Mouse (Mus musculus) liver, postnatal 0 days (tissue): Measurements from ENCODE around the gene Trim30b. TPM values are rescaled to one million over a fixed set of nuclear protein-coding genes. Genes with fewer than 3 reads are reported as not detected.
A peak's percentile ranks its signal among the peaks of the same experiment; 100 is the strongest.
"Not testable (repeated sequence)": the region's sequence is repeated elsewhere in the genome, so short reads cannot be mapped to it uniquely, and the experiment has no call there.

Experiments
- ATAC-seq: fragments of 200-750 bp; cut with Nextera tagmentation; 2 replicates; pipeline ENCODE4 v1.8.0; 2017; ENCODE audit warnings: mild to moderate bottlenecking, moderate library complexity
- DNase-seq: peaks from one replicate; pipeline ENCODE4 v3.0.0-alpha.2; 2016
- H3K27ac ChIP-seq: fragments of 300-500 bp; sonication (generic); 2 replicates; pipeline ENCODE4 v1.5.1; 2014; ENCODE audit warnings: antibody characterized with exemption, moderate library complexity, mild to moderate bottlenecking, low read depth
- H3K27me3 ChIP-seq: fragments of 300-500 bp; sonication (generic); 2 replicates; pipeline ENCODE4 v1.6.1; 2014; ENCODE audit warnings: low read length, control low read depth, mixed read lengths; ENCODE audit not compliant: insufficient read depth
- H3K36me3 ChIP-seq: fragments of 300-500 bp; sonication (generic); replicated peaks from 2 replicates; pipeline ENCODE4 v1.6.1; 2014; ENCODE audit warnings: mild to moderate bottlenecking, control low read depth, low read length, moderate library complexity, mixed read lengths; ENCODE audit not compliant: insufficient read depth
- H3K4me1 ChIP-seq: fragments of 300-500 bp; sonication (generic); 2 replicates; pipeline ENCODE4 v1.6.1; 2014; ENCODE audit warnings: antibody characterized with exemption, mild to moderate bottlenecking, control low read depth; ENCODE audit not compliant: insufficient read depth
- H3K4me2 ChIP-seq: fragments of 300-500 bp; sonication (generic); 2 replicates; pipeline ENCODE4 v1.6.1; 2014; ENCODE audit warnings: low read depth, mild to moderate bottlenecking, low read length, moderate library complexity, mixed read lengths
- H3K4me3 ChIP-seq: fragments of 300-500 bp; sonication (generic); 2 replicates; pipeline ENCODE4 v1.5.1; 2014; ENCODE audit warnings: low read depth, low read length
- H3K9ac ChIP-seq: fragments of 300-500 bp; sonication (generic); replicated peaks from 2 replicates; pipeline ENCODE4 v1.6.1; 2014; ENCODE audit warnings: mild to moderate bottlenecking, moderate library complexity
- H3K9me3 ChIP-seq: fragments of 300-500 bp; sonication (generic); 2 replicates; pipeline ENCODE4 v1.6.1; 2016; ENCODE audit warnings: mild to moderate bottlenecking, control low read depth, low read length, mixed read lengths
- CTCF ChIP-seq: sonication (generic); IDR thresholded peaks from 2 replicates; pipeline ENCODE4 v1.5.1; 2016; ENCODE audit warnings: antibody characterized with exemption, low read depth
- EP300 ChIP-seq: IDR thresholded peaks from 2 replicates; pipeline ENCODE4 v1.6.1; 2016; ENCODE audit warnings: antibody characterized with exemption, low read depth, mild to moderate bottlenecking
- WGBS: fragments of 180-500 bp; shearing (Covaris S2); extraction: QIAGEN DNeasy Blood & Tissue Kit; methylation state at CpG from one replicate; pipeline ENCODE4 v1.1.7; 2014; ENCODE audit not compliant: insufficient replicate concordance; 5-methylcytosine and 5-hydroxymethylcytosine counted together
- polyA plus RNA-seq: library from polyadenylated mRNA; unstranded; fragments of >200 nt; fragmentation: Nextera tagmentation; extraction: Ambion mirVana; gene quantifications from 2 replicates; pipeline ENCODE4 v1.2.1, GENCODE M21; 2015

Trim30b gene
- polyA plus RNA-seq, 1 experiment from 2014 or later: 0.49 TPM

DNA sequence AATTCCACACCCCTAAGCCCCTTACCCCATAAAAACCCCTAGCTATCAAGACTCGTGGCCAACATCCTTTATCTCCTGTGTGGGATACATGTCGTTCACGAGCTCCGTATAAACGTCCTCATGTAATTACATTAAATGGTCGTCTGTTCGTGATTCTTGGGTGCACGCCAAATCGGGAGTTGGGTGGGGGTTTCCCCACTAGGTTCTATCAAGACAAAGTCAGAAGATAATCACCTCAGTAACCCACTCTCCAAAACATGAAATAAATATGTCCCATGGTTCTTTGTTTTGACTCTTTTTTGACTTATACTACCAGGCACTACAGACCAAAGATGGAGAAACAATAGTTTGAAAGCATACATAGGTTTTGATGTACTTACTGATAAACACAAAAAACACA is 47.7 kb downstream of the Trim30b start:
- DNase-seq (no peak), ATAC-seq (no peak)
- Histone ChIP-seq H3K4me2 (no peak overlapping the region), H3K9me3 (no peaks in the 10 kb centered on the region), H3K27ac (no peak overlapping the region), H3K27me3 (no peaks in the 10 kb centered on the region), H3K36me3 (no peaks in the 10 kb centered on the region), H3K4me1 (no peaks in the 10 kb centered on the region), H3K9ac (no peak overlapping the region), H3K4me3 (no peak overlapping the region)
- no peak for TF ChIP-seq EP300
- TF ChIP-seq CTCF: no peak
- 73% methylated on average over 9 of the region's 9 CpGs for WGBS

DNA sequence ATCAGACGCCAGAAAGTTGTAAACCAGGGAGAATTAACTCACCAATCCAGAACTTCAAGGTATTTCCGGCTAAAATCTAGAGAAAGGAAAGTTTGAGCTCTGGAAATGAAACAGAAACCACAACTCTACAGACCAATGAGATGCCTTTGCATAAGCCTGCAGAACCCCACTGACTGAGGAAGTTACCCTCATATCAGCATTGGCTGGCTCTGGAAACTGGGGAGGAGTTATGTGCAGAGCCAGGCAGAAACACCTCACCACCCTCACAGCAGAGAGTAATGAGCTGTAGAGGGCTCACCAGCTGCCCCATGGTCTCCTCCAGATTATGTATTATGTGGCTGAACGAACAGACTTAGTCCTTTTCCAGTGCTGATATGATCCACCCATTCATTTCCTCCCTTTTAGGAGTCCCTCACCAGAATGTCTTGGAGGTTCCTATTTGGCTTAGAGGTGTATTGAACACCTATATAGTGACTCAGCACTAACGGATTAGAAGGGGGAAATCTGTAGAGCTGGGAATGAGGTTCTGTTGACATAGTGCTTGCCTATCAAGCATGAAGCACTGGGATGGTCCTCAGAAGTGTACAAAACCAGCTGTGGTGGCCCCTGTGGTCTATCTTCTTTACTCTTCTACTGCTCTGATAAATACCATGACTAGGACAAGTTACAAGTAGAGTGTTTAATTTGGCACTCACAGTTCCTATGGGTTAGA is 54.2 kb downstream of the Trim30b start, which contains the start of gene Trim12a:
Gene Trim12a, minus strand, starts transcription at position 98 of the 712 bp plus-strand sequence.
- not testable (repeated sequence) for H3K36me3 ChIP-seq, DNase-seq, H3K4me1 ChIP-seq, H3K27me3 ChIP-seq, H3K9me3 ChIP-seq
- WGBS: 13% methylated on average over 4 of the region's 4 CpGs
- Histone ChIP-seq H3K27ac (peak within 1 kb of the TSS; percentile 91), H3K4me3 (peak within 1 kb of the TSS; percentile 64), H3K4me2 (peak within 1 kb of the TSS; percentile 63), H3K9ac (peak within 1 kb of the TSS; percentile 69)
- ATAC-seq: peak; percentile 98

- peak; percentile 57 for DNase-seq
- WGBS: 2% methylated on average over 15 of the region's 15 CpGs
- H3K36me3 ChIP-seq: no peaks in the 10 kb centered on the region
- H3K9me3 ChIP-seq: no peaks in the 10 kb centered on the region
- peak overlapping the region; percentile 64 for H3K4me3 ChIP-seq
- peak overlapping the region; percentile 63 for H3K4me2 ChIP-seq
- H3K27me3 ChIP-seq: no peaks in the 10 kb centered on the region
- TF ChIP-seq CTCF (no peak), EP300 (no peak)
- ATAC-seq: peak; percentile 77
- H3K9ac ChIP-seq: peak overlapping the region; percentile 69
- peak overlapping the region; percentile 91 for H3K27ac ChIP-seq
- H3K4me1 ChIP-seq: 0 out of 2 replicates have a peak, but pooled peaks cover 4% of the 10 kb centered on the region
These were observed 54.8 kb downstream of the Trim30b start for GRCm38 (mm10) chr7:104314796-104315353.

Other genes with a start within 250 kb of the Trim30b start
- not detected in 2 replicates for gene Ubqln5, start 240.1 kb downstream of the Trim30b start, polyA plus RNA-seq
- gene Olfr643, start 232.5 kb downstream of the Trim30b start, polyA plus RNA-seq: not detected in 2 replicates
- not detected in 2 replicates for gene Ubqln3, start 226.6 kb downstream of the Trim30b start, polyA plus RNA-seq
- not detected in 2 replicates for gene Ubqlnl, start 219.3 kb downstream of the Trim30b start, polyA plus RNA-seq
- not detected in 2 replicates for gene Olfm5, start 205.1 kb downstream of the Trim30b start, polyA plus RNA-seq
- gene Olfr648, start 186.5 kb downstream of the Trim30b start, polyA plus RNA-seq: not detected in 2 replicates
- not detected in 2 replicates for gene Olfr649, start 173.9 kb downstream of the Trim30b start, polyA plus RNA-seq
- 0.25 and 0.27 TPM in 2 replicates for gene Trim6, start 151.1 kb downstream of the Trim30b start, polyA plus RNA-seq
- 2.6 and 2.8 TPM in 2 replicates for gene Trim34a, start 125.4 kb downstream of the Trim30b start, polyA plus RNA-seq
- 0.63 and 0.92 TPM in 2 replicates for gene Trim5, start 81.8 kb downstream of the Trim30b start, polyA plus RNA-seq
- 5.7 and 6.7 TPM in 2 replicates for gene Trim12a, start 54.4 kb downstream of the Trim30b start, polyA plus RNA-seq
- 0.24 TPM in 1 of 2 replicates, not detected in the other for gene Trim34b, start 40.4 kb downstream of the Trim30b start, polyA plus RNA-seq
- 1.8 and 1.9 TPM in 2 replicates for gene Trim12c, start 16.5 kb downstream of the Trim30b start, polyA plus RNA-seq
- 0.38 and 0.50 TPM in 2 replicates for gene Trim30c, start 31.0 kb upstream of the Trim30b start, polyA plus RNA-seq
- gene Trim30a, start 95.3 kb upstream of the Trim30b start, polyA plus RNA-seq: 4.3 and 5.2 TPM in 2 replicates
- 1.9 and 2.1 TPM in 2 replicates for gene Trim30d, start 138.0 kb upstream of the Trim30b start, polyA plus RNA-seq
- gene Olfr651, start 180.2 kb upstream of the Trim30b start, polyA plus RNA-seq: not detected in 2 replicates
- gene Olfr652, start 191.0 kb upstream of the Trim30b start, polyA plus RNA-seq: not detected in 2 replicates
- gene Olfr653, start 207.4 kb upstream of the Trim30b start, polyA plus RNA-seq: not detected in 2 replicates
- not detected in 2 replicates for gene Olfr654, start 217.1 kb upstream of the Trim30b start, polyA plus RNA-seq
- not detected in 2 replicates for gene Olfr655, start 231.9 kb upstream of the Trim30b start, polyA plus RNA-seq
- gene Olfr656, start 244.1 kb upstream of the Trim30b start, polyA plus RNA-seq: not detected in 2 replicates